Mouse (Mus musculus) lung, postnatal 25 days (tissue): Measurements from ENCODE around the gene Ehhadh.
A peak's percentile ranks its signal among the peaks of the same experiment; 100 is the strongest.
"Not testable (repeated sequence)": the region's sequence is repeated elsewhere in the genome, so short reads cannot be mapped to it uniquely, and the experiment has no call there.

ENCODE experiments used
- DNase-seq: peaks from one replicate; pipeline ENCODE4 v3.0.0; 2022; ENCODE audit warnings: low spot score

The Ehhadh gene

DNA sequence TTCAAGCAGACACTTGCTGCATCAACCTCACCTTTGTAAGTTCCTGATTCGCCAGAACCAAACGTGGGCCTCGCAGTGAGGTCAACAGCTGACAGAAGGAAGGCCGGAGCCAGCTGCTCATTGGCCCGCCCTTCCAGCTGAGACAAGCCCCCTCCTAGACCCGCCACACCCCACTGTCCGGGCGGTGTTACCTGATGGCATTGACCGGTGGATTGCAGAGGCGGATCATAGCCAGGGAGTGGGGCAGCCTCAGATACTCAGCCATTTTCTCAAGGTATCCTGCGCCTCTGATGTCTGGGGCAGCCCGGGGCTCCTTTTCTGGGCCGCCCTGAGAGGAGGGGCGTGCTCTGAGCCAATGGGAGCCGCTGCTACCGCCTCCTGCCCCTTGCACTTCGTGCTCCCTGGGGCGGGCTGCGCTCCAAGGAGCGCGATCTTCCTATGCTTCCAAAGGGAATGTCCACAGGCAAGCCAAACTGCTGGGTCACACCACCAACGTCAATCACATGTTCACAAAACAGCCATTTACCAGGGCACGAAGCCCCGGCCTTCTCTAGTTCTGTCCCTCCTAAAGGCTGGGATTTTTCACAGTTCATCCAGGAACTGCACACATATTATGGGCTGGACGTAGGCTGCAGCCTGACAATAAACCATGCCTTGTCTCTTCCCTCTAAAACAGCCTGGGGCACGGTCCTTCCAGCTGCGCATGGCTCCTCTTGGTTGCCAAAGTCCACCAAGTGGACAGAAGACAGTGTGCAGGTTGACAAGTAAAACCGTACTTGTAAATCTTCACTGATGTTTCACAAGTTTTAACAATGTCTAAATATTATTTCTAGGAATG lies at the start of gene Ehhadh:
Gene Ehhadh, minus strand, starts transcription at position 292 of the 838 bp plus-strand sequence.
- DNase-seq, result peak; percentile 75

DNA sequence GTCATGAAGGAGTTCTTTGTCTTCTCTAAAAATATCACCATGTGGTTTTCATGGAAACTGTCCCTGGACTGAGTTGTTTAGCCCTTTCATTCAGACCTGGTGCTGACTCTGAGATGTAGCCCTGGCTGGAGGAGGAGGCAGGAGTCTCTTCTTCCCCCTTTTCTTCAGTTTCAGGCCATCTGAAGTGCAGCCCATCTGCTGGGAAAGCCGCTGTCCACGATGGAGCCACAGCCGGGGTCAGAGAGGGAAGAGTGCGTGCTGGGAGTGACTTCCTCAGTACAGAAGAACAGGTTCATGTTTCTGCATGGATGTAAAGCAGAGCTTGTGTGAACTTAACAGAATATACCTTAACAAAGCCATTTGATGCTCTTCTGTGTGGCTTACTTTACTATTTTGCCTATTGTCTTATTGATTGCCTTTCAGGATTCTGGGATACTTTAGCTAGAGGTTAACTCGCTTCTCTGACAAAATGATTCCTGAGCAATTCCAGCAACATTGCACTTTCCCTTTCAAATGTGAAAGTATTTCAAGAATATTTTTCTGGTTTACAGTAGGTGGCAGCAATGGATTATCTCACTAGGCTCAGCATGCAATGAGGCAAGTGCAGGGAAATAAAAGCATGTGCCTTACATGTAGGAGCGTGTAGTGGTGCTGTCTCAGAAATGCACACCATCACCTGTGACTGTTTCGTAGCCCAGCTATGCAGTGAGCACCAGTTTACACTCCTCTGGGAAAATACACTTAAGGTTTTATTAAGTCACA lies 48.9 kb upstream of the Ehhadh start:
- DNase-seq, result peak; percentile 51

DNA sequence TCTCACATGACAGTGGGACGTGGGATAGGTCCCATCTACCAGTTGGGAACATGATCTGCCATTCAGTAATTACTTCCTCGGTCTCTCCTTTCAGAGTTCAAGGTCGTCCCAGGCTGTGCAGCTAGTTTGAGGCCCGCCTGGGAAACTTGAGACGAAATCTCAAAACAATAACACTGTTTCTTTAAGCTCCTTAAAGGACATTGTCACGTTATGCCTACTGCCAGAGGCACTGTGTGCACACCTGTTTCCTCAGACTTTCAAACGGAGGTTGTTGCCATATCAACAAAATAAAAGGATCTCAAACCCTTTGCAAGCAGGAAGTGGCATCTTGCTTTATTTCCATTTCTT lies 48.0 kb upstream of the Ehhadh start:
- no peak for DNase-seq

DNA sequence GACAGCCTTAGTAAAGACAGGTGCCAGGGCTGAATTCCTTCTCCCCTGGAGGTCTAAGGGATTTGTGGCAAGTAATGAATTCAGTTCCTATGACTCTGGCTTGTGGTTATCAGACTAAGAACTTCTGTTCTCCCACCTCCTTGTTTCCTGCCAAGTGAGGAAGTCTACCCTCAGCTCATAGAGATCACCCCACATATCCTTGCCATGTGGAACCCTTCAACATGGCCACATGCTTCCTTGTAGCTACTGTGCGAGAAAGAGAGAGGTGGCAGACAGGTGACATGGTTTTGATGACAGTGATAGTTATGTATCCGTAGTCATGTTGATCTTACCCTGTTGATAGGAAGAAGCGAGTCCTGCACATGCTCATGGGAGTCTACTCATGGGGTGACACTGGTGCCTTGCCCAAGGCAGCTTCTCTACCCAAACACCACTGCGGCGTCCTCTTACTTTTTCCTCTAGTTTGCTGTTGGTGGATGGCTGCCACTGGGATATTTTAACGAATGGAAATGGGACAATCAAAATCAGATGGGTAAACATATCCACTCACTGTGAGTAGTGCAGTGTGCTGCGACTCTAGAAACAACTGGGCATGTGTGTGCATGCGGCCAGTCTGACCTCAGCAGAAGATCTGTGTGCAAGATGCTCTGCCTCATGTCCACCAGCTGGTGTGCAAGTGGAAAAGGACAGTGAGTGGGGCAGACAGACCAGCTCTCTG lies 47.4 kb upstream of the Ehhadh start:
- no peak for DNase-seq

DNA sequence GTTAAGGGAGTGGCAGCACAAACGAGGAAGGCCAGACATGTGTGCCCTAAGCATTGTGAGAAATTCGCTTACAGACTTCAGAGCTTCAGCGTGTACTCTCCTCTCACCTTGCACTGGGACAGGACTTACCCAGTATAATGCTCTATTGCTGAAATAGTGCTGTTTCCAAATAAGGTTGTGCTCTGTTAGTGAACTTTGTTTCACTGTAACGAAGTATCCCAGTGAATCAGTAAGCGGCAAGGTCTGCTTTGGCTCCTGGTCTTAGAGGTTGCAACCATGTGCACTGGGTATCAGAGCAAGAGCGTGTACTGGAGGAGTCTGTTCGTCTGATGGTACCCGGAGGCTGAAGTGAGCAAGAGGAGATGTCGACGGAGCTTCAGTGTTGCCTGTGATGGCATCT lies 46.4 kb upstream of the Ehhadh start:
- DNase-seq, result no peak

DNA sequence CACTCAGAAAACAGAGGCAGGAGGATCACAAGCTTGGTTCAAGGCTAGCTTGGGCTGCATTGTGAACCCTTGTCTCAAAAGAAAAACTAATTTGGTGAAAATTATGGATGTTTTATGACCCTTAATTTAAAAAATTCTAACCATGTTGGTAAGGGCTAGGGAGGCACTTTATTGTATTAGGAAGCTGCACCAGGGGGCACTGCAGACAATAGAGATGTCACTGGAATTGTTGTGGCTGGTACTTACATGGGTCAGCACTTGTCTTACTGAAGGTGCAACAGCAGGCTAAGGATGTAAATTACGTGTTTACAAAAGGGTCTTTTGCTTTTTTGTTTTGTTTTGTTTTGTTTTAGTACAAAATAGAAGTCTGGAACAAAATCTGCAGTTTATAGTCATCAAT lies 45.9 kb upstream of the Ehhadh start:
- DNase-seq, result no peak

DNA sequence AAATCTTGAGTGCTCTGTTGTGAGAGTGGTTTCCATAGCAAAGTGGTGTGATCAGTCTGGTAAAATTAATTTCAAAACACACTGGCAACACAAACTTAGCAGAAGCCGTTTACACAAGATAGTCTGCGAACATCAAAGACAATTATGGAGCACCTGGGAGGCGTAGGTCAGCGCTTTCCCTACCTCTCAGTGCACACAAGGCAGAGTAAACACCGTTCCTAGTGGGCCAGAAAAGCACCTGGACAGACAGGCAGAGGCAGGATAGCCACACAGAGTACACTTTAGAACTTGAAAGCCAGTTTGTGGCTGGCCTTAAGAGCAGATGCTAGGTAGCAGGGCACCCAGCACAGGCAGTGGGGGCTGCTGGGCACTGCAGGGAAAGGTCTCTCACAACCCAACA lies 44.2 kb upstream of the Ehhadh start:
- DNase-seq, result peak; percentile 31

DNA sequence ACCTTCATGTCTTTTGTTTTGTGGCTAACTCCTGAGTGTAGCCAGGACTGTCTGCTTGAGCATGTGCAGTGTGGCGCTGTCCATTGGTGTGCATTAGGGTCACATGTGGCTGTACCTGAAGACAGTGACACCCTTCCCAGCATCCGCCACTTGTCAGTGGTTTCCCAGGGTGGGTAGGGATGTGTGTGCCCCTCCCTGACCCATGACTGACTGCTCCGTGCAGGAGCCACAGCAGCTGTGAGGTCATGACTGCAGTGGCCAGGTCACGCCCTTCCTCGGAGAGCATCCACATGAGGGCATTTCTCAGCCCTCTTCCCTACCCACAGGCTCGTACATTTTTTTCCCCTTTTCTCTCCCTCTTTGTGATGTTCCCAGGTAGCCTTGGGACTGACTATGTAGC lies 43.2 kb upstream of the Ehhadh start:
- no peak for DNase-seq

DNA sequence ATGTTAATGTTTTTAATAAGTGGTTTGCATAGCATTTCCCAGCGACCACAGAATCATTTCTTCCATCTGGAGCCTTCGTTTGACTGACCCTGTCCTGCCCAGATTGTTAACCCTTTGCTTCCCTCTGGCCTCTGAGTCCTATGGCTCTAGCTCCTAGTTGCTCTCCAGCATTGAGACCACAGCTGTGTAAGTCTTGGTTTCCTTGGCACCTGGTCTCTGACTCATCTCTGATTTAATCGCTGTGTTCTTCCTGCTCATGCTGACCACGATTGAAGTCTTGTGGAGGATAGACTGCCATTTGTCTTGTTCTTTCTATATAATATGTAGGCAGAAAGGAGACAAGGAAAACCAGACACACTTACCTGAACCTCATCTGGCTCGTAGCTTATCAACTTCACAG lies 42.1 kb upstream of the Ehhadh start:
- DNase-seq, result no peak

DNA sequence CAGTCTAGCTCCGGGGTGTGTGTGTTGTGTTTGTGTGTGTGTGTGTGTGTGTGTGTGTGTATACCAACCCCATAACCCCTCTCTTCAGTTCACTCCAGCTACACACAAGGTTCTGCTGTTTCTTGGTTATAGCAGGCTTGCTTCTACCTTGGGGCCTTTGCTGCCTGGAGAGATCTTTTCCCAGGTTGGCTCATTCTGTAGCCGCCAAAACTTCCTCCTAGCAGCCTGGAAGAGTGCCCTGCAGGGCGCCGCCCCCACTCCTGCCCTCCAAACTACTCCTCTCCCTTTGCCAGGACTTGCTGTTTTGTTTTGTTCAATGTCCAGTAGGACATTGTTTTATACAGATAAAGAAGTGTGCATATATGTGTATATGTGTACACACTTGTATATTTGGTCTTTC lies 40.0 kb upstream of the Ehhadh start:
- DNase-seq, result no peak

DNA sequence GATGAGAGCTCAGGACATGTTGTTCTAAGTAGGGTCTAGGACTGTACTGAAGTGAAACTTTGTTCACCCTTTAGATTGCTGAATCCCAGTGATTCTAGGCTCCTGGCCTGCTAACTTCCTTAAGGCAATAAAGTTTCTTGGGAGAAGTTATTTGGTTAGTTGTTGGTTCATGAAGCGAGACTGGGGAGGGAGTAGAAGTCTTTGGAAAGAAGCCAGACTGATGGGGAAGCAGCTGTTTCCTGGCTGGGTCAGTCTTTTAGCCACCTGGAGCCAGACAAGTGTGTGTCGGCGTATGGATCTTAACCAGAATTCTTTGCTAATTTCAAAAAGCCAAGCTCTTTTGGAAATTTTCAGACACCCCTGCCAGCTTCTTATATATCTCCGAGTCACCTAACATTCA lies 39.5 kb upstream of the Ehhadh start:
- no peak for DNase-seq

DNA sequence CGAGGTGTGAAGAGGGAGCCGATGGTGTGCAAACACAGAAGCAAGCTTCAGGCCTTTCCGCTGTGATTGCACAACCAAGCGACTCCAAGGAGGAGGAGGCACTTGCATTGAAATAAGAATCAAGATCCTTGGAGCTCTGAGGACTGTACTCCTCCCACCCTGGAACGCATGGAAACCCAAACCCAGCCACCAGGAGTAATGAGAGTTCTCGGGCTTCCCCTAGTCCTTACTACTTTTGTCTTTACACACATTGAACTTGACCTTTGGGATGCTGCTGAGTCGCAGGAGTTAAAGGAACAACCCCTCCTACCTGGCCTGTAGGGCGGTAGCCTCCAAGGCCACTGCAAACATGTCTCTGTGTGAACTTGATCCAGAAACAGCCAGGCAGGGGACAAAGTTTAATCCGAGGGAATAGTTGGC lies 38.0 kb upstream of the Ehhadh start:
- peak; percentile 26 for DNase-seq

DNA sequence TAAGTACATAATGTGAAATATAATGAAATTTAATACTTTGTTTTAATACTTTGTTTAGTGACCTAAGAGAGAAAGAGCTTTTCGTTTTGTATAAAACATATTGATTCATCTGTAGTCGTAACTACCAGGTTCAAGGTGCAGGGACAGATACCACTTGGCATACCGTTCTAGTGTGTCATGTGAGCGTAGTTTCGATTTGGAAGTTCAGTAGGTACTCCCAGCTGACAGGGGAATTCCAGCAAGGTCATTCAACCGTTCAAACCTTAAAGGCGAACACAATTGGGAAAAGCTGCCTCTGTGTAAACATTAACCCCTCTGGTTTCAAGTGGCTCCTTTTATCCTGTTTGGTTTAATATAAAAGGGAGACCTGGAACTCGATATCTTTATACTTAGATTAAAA lies 31.0 kb upstream of the Ehhadh start:
- peak; percentile 48 for DNase-seq

DNA sequence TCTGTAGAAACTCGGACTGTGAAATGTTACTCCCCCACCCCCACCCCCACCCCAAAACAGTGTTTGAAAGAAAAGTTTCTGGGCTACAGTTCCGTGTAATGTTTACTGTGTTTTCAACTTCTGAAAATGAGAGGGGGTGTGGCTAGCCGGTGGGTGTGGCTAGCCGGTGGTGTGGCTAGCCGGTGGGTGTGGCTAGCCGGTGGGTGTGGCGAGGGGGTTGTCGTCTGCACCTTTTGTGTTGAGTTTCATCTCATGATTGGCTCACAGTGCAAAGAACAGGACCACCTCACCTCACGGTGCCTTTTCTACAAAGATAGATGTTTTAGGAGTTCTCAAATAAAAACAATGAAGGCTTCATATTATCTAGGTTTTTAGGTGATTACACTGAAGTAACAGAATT lies 30.5 kb upstream of the Ehhadh start:
- DNase-seq, result peak; percentile 58

DNA sequence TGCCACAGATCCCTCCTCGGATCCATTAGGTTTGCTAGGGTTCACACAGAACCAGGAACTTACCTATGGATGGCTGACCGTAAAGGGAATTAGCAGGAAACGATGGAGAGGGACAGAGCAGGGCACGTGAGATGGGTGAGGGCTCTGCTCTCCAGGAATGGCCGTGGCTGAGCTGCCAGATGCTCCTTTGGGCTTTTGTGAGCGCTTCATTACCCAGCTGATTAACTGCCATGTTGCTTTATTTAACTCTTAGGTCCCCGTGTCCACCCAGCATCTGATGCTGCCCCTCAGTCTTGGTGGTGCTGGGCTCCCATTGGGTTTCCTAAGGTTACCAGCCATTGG lies 28.0 kb upstream of the Ehhadh start:
- no peak for DNase-seq

DNA sequence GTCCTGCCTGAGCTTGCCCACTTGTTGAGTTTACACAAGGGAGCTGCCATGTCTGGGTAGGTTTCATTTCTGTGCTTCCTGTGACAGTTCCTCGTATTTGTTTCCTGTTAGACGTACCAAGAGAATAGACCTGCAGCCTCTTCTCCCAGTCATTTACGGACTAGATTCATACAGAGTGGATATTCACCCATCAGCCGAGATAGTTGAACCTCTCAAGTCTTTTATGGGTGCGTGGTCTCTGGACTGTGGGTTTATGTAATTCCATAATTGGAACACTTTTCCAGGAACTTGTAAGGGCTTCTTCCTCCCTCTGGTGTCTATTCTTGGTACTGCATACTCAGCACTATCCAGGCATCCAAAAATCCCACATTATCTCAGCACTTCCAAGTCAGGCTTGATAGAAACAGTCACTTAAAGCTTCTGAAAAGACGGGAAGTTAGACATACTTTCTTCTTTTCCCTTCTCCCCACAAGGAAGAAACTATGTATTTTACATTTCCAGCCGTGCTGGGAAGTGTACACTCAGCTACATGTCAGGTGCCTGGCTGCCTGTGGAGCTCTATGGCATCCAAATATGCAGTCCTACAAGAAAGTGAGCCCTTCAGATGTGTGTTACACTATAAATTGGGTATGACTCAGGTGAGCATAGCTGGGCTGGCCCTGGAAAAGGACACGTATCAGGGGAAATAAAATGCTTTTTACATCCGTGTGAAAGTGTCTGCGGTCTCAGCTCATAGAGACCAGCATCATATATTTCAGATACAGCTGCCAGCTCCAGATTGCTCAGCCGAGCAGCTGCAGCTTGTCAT lies 27.5 kb upstream of the Ehhadh start:
- DNase-seq, result peak; percentile 71

DNA sequence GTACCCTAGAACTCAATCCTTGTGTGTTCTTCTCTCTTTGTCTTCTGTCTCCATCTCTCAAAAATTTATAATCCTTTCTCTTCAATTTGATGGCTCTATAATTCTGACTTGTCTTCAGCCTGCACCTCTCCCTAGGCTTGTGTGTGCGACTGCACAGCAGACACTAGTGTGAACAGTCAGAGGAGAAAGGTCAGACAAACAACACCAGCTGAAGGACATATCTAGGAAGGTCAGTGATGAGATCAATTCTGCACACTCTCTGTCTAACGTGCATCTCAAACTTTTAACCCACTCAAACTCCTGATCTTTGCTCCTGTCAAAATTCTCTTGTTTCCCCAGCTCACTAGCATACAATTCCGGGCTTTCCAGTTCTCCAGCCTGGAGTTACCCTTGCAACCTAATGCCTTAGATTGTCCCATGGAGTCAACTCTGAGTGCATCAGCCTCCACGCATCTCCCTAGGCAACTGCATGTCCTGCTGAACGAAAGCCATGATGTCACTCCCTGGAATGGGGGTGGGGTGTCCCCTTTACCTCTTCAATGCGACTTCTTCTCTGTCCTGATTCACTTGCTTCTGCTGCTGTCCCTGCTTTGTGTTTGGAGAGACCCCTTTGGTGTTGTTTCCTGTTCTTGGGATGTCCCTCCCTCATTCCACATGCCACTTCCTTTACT lies 25.7 kb upstream of the Ehhadh start:
- DNase-seq, result no peak

DNA sequence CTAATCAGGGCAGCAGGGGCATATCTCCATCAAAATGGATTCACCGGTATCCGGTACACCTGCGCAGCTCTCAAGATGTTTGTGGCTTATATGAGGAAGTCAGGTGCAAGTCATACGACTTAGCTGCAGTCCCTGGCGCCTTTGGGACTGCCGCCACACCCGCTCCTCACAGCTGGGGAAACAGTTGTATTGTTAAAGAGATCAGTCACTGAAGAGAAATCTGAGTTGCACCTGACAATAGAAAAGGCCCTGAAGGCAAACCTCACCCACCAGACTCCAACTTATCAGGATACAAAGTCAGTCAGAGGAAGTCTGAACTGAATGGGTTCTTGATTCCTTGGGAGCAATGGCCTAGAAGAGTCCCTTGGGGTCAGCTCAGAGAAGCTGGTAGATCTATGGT lies 20.2 kb upstream of the Ehhadh start:
- not testable (repeated sequence) for DNase-seq

DNA sequence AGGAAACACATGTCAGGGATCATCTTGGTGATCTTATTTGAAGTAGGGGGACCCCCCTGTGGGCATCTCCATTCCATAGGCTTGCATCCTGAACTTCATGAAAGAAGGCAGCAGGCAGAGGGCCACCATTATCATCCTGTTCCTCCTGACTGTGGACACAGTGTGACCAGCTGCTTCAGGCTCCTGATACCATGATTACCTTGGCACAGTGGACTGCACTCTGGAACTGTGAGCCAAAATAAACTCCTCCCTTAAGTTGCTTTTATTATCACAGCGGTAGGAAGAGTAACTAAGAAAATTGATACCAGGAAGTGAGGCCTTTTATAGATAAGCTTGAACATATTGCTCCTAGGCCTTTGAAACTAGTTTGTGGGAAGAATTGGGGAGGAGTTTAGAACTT lies 19.3 kb upstream of the Ehhadh start:
- no peak for DNase-seq

DNA sequence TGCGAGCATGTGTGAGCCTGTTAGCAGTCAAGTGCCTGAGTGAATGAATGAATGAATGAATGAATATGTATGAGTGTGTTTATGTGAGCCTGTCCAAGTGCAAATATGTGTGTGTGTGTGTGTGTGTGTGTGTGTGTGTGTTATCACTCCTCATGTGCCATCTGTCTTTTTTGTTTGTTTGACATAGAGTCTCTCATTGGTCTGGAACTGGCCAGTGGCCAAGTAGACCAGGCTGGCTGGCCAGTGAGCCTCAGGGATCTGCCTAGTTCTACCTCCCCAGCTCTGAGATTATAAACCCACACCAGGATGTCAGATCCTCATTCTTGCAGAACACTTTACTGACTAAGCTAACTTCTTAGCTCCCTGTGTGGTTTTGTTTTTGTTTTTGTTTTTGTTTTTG lies 16.7 kb upstream of the Ehhadh start:
- no peak for DNase-seq

DNA sequence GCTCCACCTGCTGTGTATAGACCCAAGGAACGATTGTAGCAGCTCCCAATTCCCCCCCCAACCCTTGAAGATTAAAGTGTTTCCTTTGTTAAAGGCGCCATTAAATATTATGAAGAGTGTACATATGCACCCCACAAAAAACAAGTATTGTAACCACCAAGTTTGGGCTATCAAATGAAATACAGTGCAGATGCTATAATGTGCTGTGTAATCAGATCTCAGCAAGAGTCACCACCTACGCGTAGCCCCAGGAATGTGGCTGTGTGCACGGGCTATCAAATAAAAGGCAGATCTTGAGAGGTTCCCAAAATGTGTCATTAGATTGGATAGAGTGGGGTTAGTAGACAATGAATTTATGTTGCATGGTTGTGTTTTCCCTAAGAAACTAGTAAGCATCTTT lies 7.5 kb upstream of the Ehhadh start:
- DNase-seq, result no peak

DNA sequence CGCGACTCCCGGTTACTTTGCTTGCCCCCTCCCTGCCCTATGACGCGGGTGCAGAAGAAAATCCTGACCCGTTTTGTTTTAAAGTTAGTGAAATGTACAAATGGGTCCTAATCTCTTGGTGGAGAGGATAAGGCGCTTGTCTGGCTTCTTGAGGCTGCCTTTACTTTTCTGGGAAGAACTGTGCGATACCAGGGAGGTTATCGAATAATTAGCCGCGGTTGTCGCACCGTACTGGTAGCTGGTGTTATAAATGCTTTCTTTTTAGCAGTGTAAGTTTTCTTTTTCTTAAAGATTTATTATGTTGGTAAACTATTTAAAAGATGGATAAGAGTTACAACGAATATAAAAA lies 7.1 kb upstream of the Ehhadh start:
- DNase-seq, result no peak
